Mouse (Mus musculus) limb, embryonic 14.5 days (tissue): ENCODE measurements around the gene Pkig. TPM values are rescaled to one million over a fixed set of nuclear protein-coding genes. Genes with fewer than 3 reads are reported as not detected.

Source experiments
- ATAC-seq: fragments of 200-750 bp; cut with Nextera tagmentation; 2 replicates; pipeline ENCODE4 v1.8.0; 2017; ENCODE audit warnings: low read depth, moderate number of reproducible peaks, moderate TSS enrichment; ENCODE audit not compliant: low FRiP score
- DNase-seq: peaks from one replicate; pipeline ENCODE4 v3.0.0-alpha.2; 2015; ENCODE audit warnings: low spot score
- H3K27ac ChIP-seq: fragments of 300-500 bp; sonication (generic); replicated peaks from 2 replicates; pipeline ENCODE4 v1.5.1; 2014; ENCODE audit warnings: low read depth, mild to moderate bottlenecking, low read length, moderate library complexity, mixed read lengths
- H3K27me3 ChIP-seq: fragments of 300-500 bp; sonication (generic); 2 replicates; pipeline ENCODE4 v1.6.1; 2014; ENCODE audit warnings: low read length, mixed read lengths; ENCODE audit not compliant: control insufficient read depth, insufficient read depth
- H3K36me3 ChIP-seq: fragments of 300-500 bp; sonication (generic); 2 replicates; pipeline ENCODE4 v1.6.1; 2014; ENCODE audit warnings: mild to moderate bottlenecking, low read length, moderate library complexity, mixed read lengths; ENCODE audit not compliant: control insufficient read depth, insufficient read depth
- H3K4me1 ChIP-seq: fragments of 300-500 bp; sonication (generic); 2 replicates; pipeline ENCODE4 v1.6.1; 2014; ENCODE audit warnings: antibody characterized with exemption, low read length, mixed read lengths; ENCODE audit not compliant: control insufficient read depth, insufficient read depth
- H3K4me2 ChIP-seq: fragments of 300-500 bp; sonication (generic); replicated peaks from 2 replicates; pipeline ENCODE4 v1.6.1; 2014; ENCODE audit warnings: low read depth, mild to moderate bottlenecking, low read length, moderate library complexity; ENCODE audit not compliant: severe bottlenecking
- H3K4me3 ChIP-seq: fragments of 300-500 bp; sonication (generic); replicated peaks from 2 replicates; pipeline ENCODE4 v1.5.1; 2014; ENCODE audit warnings: low read length
- H3K9ac ChIP-seq: fragments of 300-500 bp; sonication (generic); 2 replicates; pipeline ENCODE4 v1.6.1; 2014; ENCODE audit warnings: mild to moderate bottlenecking, low read depth, low read length, moderate library complexity; ENCODE audit not compliant: severe bottlenecking
- H3K9me3 ChIP-seq: fragments of 300-500 bp; sonication (generic); 2 replicates; pipeline ENCODE4 v1.6.1; 2016; ENCODE audit warnings: low read length; ENCODE audit not compliant: control insufficient read depth
- POLR2A ChIP-seq: fragments of 200-500 bp; IDR thresholded peaks from 2 replicates; pipeline ENCODE4 v1.8.0; 2012; ENCODE audit warnings: inconsistent platforms, mild to moderate bottlenecking, moderate library complexity, borderline replicate concordance; ENCODE audit not compliant: insufficient read depth, insufficient read length; ENCODE audit errors: extremely low read depth
- WGBS: fragments of 180-500 bp; shearing (Covaris S2); extraction: QIAGEN DNeasy Blood & Tissue Kit; methylation state at CpG from one replicate; pipeline ENCODE4 v1.1.7; 2014; 5-methylcytosine and 5-hydroxymethylcytosine counted together
- polyA plus RNA-seq, 2 experiments: library from polyadenylated mRNA; depleted of rRNA in 1 of 2; stranded (reverse) in 1 of 2; unstranded in 1 of 2; fragments of >200 nt; fragmentation: Nextera tagmentation in 1 of 2; extraction: Ambion mirVana in 1 of 2; gene quantifications; 2 replicates each; pipeline versions ENCODE4 v1.2.1 to v1.2.3; 2012 to 2014

Pkig gene
- polyA plus RNA-seq, 2 experiments, result 76.1 to 133 TPM

DNA sequence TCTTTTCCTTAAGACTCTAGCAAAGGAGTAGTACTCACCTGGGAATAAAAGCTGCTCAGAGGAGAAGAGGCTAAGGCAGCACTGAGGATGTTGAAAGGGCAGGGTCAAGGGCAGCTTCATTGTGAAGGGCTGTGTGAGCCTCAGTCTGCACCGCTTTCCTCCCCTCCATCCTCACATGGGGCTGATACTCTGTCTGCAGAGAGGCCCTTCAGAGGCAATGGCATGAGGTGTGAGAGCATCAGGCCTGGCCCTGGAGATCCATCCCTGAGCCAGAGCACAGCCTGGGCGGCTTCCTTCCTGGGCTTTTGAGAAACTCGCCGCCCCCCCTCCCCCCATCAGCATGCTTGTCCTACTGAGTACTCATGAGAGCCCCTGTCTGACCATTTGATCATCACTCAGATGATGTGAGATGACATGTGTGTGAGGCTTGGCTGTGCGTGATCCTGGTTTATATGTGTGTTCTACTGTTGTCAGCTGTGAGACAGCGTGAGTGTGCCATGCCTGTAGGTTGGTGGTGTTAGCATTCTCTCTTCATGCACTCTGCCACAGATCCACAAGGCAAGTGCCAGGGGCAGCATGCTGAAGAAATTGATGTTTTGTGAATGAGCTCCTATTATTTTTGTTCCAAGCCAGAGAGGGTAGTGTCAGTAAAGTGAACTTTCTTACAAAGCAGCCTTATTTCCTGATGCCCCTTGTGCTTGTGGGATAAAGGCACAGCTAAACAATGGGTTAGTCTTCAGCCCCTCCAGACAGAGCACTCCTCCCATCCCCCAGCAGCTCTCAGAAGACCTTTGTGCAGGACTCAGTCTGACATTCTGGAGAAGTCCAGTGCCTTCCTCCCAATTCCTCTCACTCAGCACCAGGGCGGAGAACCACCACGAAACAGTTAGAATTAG is 32.5 kb downstream of the Pkig start:
- H3K4me2 ChIP-seq, result no peak overlapping the region
- no peak for TF ChIP-seq POLR2A
- H3K36me3 ChIP-seq, result no peaks in the 10 kb centered on the region
- 0 out of 2 replicates have a peak overlapping the region, but pooled peaks have one; percentile 12 for H3K9ac ChIP-seq
- H3K27me3 ChIP-seq, result no peaks in the 10 kb centered on the region
- no peak overlapping the region for H3K4me3 ChIP-seq
- DNase-seq (no peak), ATAC-seq (peak; percentile 10; the same call in 1 of the 2 replicates)
- no peak overlapping the region for H3K27ac ChIP-seq
- WGBS, result 82% methylated on average over 8 of the region's 8 CpGs
- H3K4me1 ChIP-seq, result peaks cover 14% of the 10 kb centered on the region
- H3K9me3 ChIP-seq, result no peaks in the 10 kb centered on the region

DNA sequence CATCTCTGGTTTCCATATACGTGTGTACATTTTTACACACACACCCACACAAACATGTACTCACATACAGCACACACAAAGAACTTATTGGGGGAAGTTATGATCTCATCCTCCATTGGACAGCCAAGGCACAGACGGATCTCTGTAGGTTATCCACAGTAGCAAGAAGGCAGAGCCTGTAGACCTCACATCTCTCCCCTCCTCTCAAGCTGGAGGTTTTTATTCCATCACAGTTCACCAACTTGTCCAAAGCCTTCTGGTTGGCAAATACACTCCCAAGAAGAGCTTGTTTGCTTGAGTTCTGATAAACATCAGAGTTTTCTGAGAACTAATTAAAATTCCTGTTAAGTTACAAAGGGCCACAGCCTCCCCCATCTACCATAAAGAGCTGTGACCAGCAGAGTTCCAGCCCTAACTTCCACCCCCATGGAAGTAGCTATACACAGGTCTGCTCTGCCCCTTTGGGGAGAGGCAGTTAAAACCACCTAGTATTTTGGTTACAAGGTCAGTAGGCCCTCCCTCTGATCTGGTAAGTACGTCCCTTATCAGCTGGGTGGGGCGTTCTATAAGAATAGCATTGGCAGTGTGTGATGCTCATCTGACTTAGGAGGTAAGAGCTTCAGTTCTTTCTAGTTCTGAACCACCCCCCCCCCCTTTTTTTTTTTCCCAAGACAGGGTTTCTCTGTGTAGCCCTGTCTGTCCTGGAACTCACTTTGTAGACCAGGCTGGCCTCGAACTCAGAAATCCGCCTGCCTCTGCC is 33.8 kb downstream of the Pkig start:
- no peak for TF ChIP-seq POLR2A
- Histone ChIP-seq H3K4me2 (no peak overlapping the region), H3K4me3 (no peak overlapping the region), H3K9me3 (no peaks in the 10 kb centered on the region), H3K4me1 (peaks cover 8% of the 10 kb centered on the region; the same call in 1 of the 2 replicates), H3K27ac (no peak overlapping the region), H3K36me3 (no peaks in the 10 kb centered on the region), H3K9ac (no peak overlapping the region), H3K27me3 (no peaks in the 10 kb centered on the region)
- WGBS, result 85% methylated on average over 6 of the region's 6 CpGs
- no peak for DNase-seq
- ATAC-seq, result no peak

DNA sequence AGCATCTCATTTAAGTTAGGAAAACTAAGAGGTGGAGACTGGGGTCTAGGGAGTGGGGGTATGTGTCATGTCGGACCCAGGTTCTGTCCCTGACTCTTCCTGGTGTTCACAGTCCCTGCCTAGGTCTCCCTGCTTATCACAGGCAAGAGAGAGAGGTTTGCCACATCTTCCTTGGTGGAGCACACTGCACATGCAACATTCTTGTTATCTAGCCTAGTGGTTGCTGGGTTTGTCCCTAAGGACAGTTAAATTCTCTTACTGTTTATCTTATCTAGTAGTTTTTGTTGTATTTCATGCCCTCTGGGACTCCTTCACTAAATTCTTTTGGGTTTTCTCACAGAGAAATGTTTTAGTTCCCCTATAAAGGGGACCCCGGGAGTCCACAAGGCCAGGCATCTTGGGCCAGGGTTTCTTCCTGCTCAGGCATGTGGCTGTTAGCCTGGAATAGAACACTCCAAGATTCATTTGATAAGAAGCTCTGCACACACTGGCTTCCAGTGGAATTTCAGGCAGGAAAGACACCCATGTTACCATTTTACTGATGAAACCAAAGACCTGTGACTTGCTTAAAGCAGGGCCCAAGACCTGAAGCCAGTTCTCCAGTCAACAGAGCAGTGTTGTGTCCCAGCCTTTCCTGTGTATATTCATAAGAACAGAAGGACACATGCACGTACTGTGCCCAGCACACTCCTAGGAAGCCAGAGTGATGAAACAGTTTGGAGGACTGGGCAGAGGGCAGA is 34.9 kb downstream of the Pkig start:
- H3K9ac ChIP-seq, result 0 out of 2 replicates have a peak overlapping the region, but pooled peaks have one; percentile 16
- no peak for TF ChIP-seq POLR2A
- H3K4me1 ChIP-seq, result peaks cover 8% of the 10 kb centered on the region; the same call in 1 of the 2 replicates
- no peak overlapping the region for H3K4me2 ChIP-seq
- H3K27me3 ChIP-seq, result no peaks in the 10 kb centered on the region
- no peak for DNase-seq
- H3K27ac ChIP-seq, result peak overlapping the region; percentile 35
- ATAC-seq, result no peak
- no peaks in the 10 kb centered on the region for H3K9me3 ChIP-seq
- no peaks in the 10 kb centered on the region for H3K36me3 ChIP-seq
- H3K4me3 ChIP-seq, result no peak overlapping the region
- WGBS, result 69% methylated on average over 3 of the region's 3 CpGs

GRCm38 (mm10) chr2:163693716-163694314 is 35.6 kb downstream of the Pkig start:
- DNase-seq (peak; percentile 49), ATAC-seq (peak; percentile 32; the same call in 1 of the 2 replicates)
- Histone ChIP-seq H3K36me3 (no peaks in the 10 kb centered on the region), H3K9me3 (no peaks in the 10 kb centered on the region), H3K4me3 (no peak overlapping the region), H3K27ac (peak overlapping the region; percentile 35), H3K9ac (no peak overlapping the region), H3K27me3 (no peaks in the 10 kb centered on the region), H3K4me2 (no peak overlapping the region), H3K4me1 (peaks cover 15% of the 10 kb centered on the region; the same call in 1 of the 2 replicates)
- 63% methylated on average over 9 of the region's 9 CpGs for WGBS
- TF ChIP-seq POLR2A, result no peak
